ENCODE assay signal across 18 mouse cellular contexts in genomic region chr14:57945834-57946233, GRCm38 (mm10). TPM values are rescaled to one million over a fixed set of nuclear protein-coding genes. Genes with fewer than 3 reads are reported as not detected.
DNase-seq lines count a peak whose midpoint lies in the region; ATAC-seq and TF ChIP-seq lines count a peak whose summit lies in the region.
"Had no signal": no experiment of that assay in that cellular context is flagged by ENCODE, and none has a peak within 500 bp of the region (broad histone marks: within the 10 kb centered on the region; RNA-seq: fewer than 3 reads in every experiment).

No protein-coding gene starts in this region.

- no peak overlapping the region for H3K27ac ChIP-seq in embryonic facial prominence, embryonic 14.5 days (replicated peaks; ENCODE audit: low read depth, low read length)
- H3K27ac ChIP-seq in embryonic facial prominence, embryonic 10.5 days (replicated peaks) = no peak overlapping the region
- H3K27ac ChIP-seq in heart, adult 2 months = peak overlapping the region; percentile 77
- H3K27ac ChIP-seq in heart, postnatal 0 days (ENCODE audit: low read depth) = peak overlapping the region; percentile 72
- H3K27ac ChIP-seq in midbrain, postnatal 0 days (ENCODE audit: low read depth, low read length) = no peak overlapping the region
- no peak overlapping the region for H3K27ac ChIP-seq in lung, postnatal 0 days (ENCODE audit: low read length)
- H3K27ac ChIP-seq: forebrain, embryonic 12.5 days; midbrain, embryonic 13.5 days had no signal

- no peak for TF ChIP-seq POLR2A in heart, adult 2 months (IDR thresholded peaks at IDR 0.05; ENCODE audit: insufficient read depth, low read depth, low read length)

- DNase-seq in embryonic facial prominence, embryonic 14.5 days (ENCODE audit: low spot score) = peak; percentile 10
- DNase-seq in embryonic facial prominence, embryonic 10.5 days (ENCODE audit: low spot score) = no peak
- peak; percentile 64 to 84 for DNase-seq in heart, adult 2 months
- peak; percentile 81 for DNase-seq in heart, postnatal 0 days (ENCODE audit: low spot score)
- DNase-seq in embryo, embryonic 11 days = no peak
- no peak for DNase-seq in midbrain, postnatal 0 days (ENCODE audit: low spot score)
- no peak for DNase-seq in lung, postnatal 0 days (ENCODE audit: low spot score)
- DNase-seq: cerebellum, postnatal 36 days; kidney, adult 11 months; kidney, postnatal 14 days; lung, embryonic 14.5 days; right cerebral cortex, postnatal 4 days had no signal

- peak; percentile 77; the same call in 1 of the 2 replicates for TF ChIP-seq EP300 in heart, adult 2 months (IDR thresholded peaks at IDR 0.05; ENCODE audit: insufficient read depth, low read depth, low read length)
- TF ChIP-seq EP300 in heart, postnatal 0 days (IDR thresholded peaks at IDR 0.05; ENCODE audit: low read depth) = no peak
- no peak for TF ChIP-seq EP300 in lung, postnatal 0 days (IDR thresholded peaks at IDR 0.05)

- no peaks in the 10 kb centered on the region for H3K9me3 ChIP-seq in embryonic facial prominence, embryonic 14.5 days (ENCODE audit: control insufficient read depth, low read length)
- no peaks in the 10 kb centered on the region for H3K9me3 ChIP-seq in embryonic facial prominence, embryonic 10.5 days
- H3K9me3 ChIP-seq in heart, postnatal 0 days (replicated peaks; ENCODE audit: control insufficient read depth, low read length) = no peaks in the 10 kb centered on the region
- H3K9me3 ChIP-seq in midbrain, postnatal 0 days (ENCODE audit: low read length) = no peaks in the 10 kb centered on the region
- H3K9me3 ChIP-seq in lung, postnatal 0 days (ENCODE audit: low read length) = no peaks in the 10 kb centered on the region
- H3K9me3 ChIP-seq: forebrain, embryonic 12.5 days; midbrain, embryonic 13.5 days had no signal

- no peak overlapping the region for H3K9ac ChIP-seq in embryonic facial prominence, embryonic 14.5 days (ENCODE audit: low read depth, low read length)
- no peak overlapping the region for H3K9ac ChIP-seq in heart, adult 2 months (ENCODE audit: low read depth, low read length)
- H3K9ac ChIP-seq in heart, postnatal 0 days (replicated peaks; ENCODE audit: low read depth, low read length) = no peak overlapping the region
- no peak overlapping the region for H3K9ac ChIP-seq in midbrain, postnatal 0 days (replicated peaks; ENCODE audit: low read length, poor library complexity, severe bottlenecking)
- H3K9ac ChIP-seq in lung, postnatal 0 days (replicated peaks; ENCODE audit: low read depth) = no peak overlapping the region
- H3K9ac ChIP-seq: forebrain, embryonic 12.5 days; lung, embryonic 14.5 days; midbrain, embryonic 13.5 days had no signal

- intact Hi-C loops in heart, adult 2 months (cut with DNase I) = loop anchor here (10.0 kb wide), 1 partner anchor 49 kb away; the partner anchor contains the start of gene Micu2

- peaks cover 47% of the 10 kb centered on the region for H3K36me3 ChIP-seq in embryonic facial prominence, embryonic 14.5 days (ENCODE audit: control insufficient read depth, insufficient read depth, low read length)
- peaks cover 53% of the 10 kb centered on the region for H3K36me3 ChIP-seq in embryonic facial prominence, embryonic 10.5 days (replicated peaks)
- H3K36me3 ChIP-seq in heart, adult 2 months (ENCODE audit: control insufficient read depth, insufficient read depth, low read length) = peaks cover 4% of the 10 kb centered on the region
- peaks cover 34% of the 10 kb centered on the region for H3K36me3 ChIP-seq in heart, postnatal 0 days (replicated peaks; ENCODE audit: control insufficient read depth, insufficient read depth, low read length)
- H3K36me3 ChIP-seq in midbrain, postnatal 0 days (ENCODE audit: insufficient read depth, low read length) = peaks cover 17% of the 10 kb centered on the region
- H3K36me3 ChIP-seq in lung, postnatal 0 days (ENCODE audit: insufficient read depth, low read length) = peaks cover 3% of the 10 kb centered on the region; the same call in 1 of the 2 replicates

- no peaks in the 10 kb centered on the region for H3K4me1 ChIP-seq in embryonic facial prominence, embryonic 14.5 days (ENCODE audit: control insufficient read depth, insufficient read depth, low read length)
- no peaks in the 10 kb centered on the region for H3K4me1 ChIP-seq in embryonic facial prominence, embryonic 10.5 days
- no peaks in the 10 kb centered on the region; the same call in 1 of the 2 replicates for H3K4me1 ChIP-seq in heart, adult 2 months (ENCODE audit: control insufficient read depth, insufficient read depth, low read length)
- peaks cover 5% of the 10 kb centered on the region; the same call in 1 of the 2 replicates for H3K4me1 ChIP-seq in heart, postnatal 0 days (ENCODE audit: control insufficient read depth, insufficient read depth)
- H3K4me1 ChIP-seq in midbrain, postnatal 0 days (ENCODE audit: insufficient read depth, low read length) = no peaks in the 10 kb centered on the region
- H3K4me1 ChIP-seq in lung, postnatal 0 days (ENCODE audit: insufficient read depth, low read depth, low read length) = no peaks in the 10 kb centered on the region; the same call in 1 of the 2 replicates
- H3K4me1 ChIP-seq: forebrain, embryonic 12.5 days; midbrain, embryonic 13.5 days had no signal

- H3K27me3 ChIP-seq in embryonic facial prominence, embryonic 14.5 days (replicated peaks; ENCODE audit: control insufficient read depth, insufficient read depth, low read length) = no peaks in the 10 kb centered on the region
- no peaks in the 10 kb centered on the region for H3K27me3 ChIP-seq in embryonic facial prominence, embryonic 10.5 days (replicated peaks; ENCODE audit: low read depth, poor library complexity, severe bottlenecking)
- H3K27me3 ChIP-seq in heart, adult 2 months (ENCODE audit: control insufficient read depth, insufficient read depth, low read length) = no peaks in the 10 kb centered on the region
- H3K27me3 ChIP-seq in heart, postnatal 0 days (ENCODE audit: control insufficient read depth, insufficient read depth, low read length) = no peaks in the 10 kb centered on the region
- no peaks in the 10 kb centered on the region for H3K27me3 ChIP-seq in midbrain, postnatal 0 days (ENCODE audit: insufficient read depth, low read length)
- H3K27me3 ChIP-seq in lung, postnatal 0 days (replicated peaks; ENCODE audit: insufficient read depth, low read length) = no peaks in the 10 kb centered on the region
- H3K27me3 ChIP-seq: forebrain, embryonic 12.5 days; midbrain, embryonic 13.5 days had no signal

- 92% methylated on average over 4 of the region's 4 CpGs for WGBS in embryonic facial prominence, embryonic 14.5 days
- WGBS in embryonic facial prominence, embryonic 10.5 days = 86% methylated on average over 4 of the region's 4 CpGs
- 54% methylated on average over 4 of the region's 4 CpGs for WGBS in heart, adult 2 months
- WGBS in heart, postnatal 0 days = 33% methylated on average over 4 of the region's 4 CpGs
- WGBS in midbrain, postnatal 0 days = 88% methylated on average over 4 of the region's 4 CpGs
- WGBS in lung, postnatal 0 days = 76% methylated on average over 4 of the region's 4 CpGs

- no peak for ATAC-seq in embryonic facial prominence, embryonic 14.5 days (ENCODE audit: low read depth)
- peak; percentile 93 for ATAC-seq in heart, postnatal 0 days (ENCODE audit: insufficient read depth, low read depth)
- ATAC-seq in granulocyte monocyte progenitor cell, adult 5-6 weeks (replicated peaks; ENCODE audit: poor library complexity, severe bottlenecking) = no peak
- ATAC-seq in midbrain, postnatal 0 days (ENCODE audit: low FRiP score) = no peak
- ATAC-seq in lung, postnatal 0 days = no peak
- ATAC-seq: activated CD4-positive, CD25-positive, alpha-beta regulatory T cell, adult 4 months; hindbrain, embryonic 16.5 days; midbrain, embryonic 13.5 days had no signal

- no peak overlapping the region for H3K4me2 ChIP-seq in embryonic facial prominence, embryonic 14.5 days (ENCODE audit: low read depth, low read length)
- H3K4me2 ChIP-seq in heart, postnatal 0 days (ENCODE audit: low read depth, low read length) = no peak overlapping the region
- H3K4me2 ChIP-seq in midbrain, postnatal 0 days (ENCODE audit: low read depth, low read length, poor library complexity, severe bottlenecking) = no peak overlapping the region
- no peak overlapping the region for H3K4me2 ChIP-seq in lung, postnatal 0 days (replicated peaks; ENCODE audit: low read depth, low read length)
- H3K4me2 ChIP-seq: forebrain, embryonic 12.5 days; liver, embryonic 11.5 days; lung, embryonic 14.5 days; midbrain, embryonic 13.5 days had no signal

- no peaks in the 10 kb centered on the region for H3K79me2 ChIP-seq in heart, adult 2 months (replicated peaks; ENCODE audit: control insufficient read depth, insufficient read depth, low read length)

- H3K4me3 ChIP-seq in embryonic facial prominence, embryonic 14.5 days (ENCODE audit: low read depth, low read length) = no peak overlapping the region
- no peak overlapping the region for H3K4me3 ChIP-seq in embryonic facial prominence, embryonic 10.5 days
- no peak overlapping the region for H3K4me3 ChIP-seq in heart, adult 2 months
- H3K4me3 ChIP-seq in heart, postnatal 0 days (ENCODE audit: low read depth, low read length) = no peak overlapping the region
- H3K4me3 ChIP-seq in midbrain, postnatal 0 days (ENCODE audit: low read depth, low read length) = no peak overlapping the region
- no peak overlapping the region for H3K4me3 ChIP-seq in lung, postnatal 0 days (ENCODE audit: low read depth, low read length)
- H3K4me3 ChIP-seq: forebrain, embryonic 12.5 days; midbrain, embryonic 13.5 days had no signal

- TF ChIP-seq CTCF in heart, adult 2 months (IDR thresholded peaks at IDR 0.05) = no peak
- no peak for TF ChIP-seq CTCF in heart, postnatal 0 days (IDR thresholded peaks at IDR 0.05; ENCODE audit: low read depth)
- no peak for TF ChIP-seq CTCF in midbrain, postnatal 0 days (IDR thresholded peaks at IDR 0.05)
- TF ChIP-seq CTCF in lung, postnatal 0 days (IDR thresholded peaks at IDR 0.05) = no peak

RNA-seq across cellular contexts. Expression of gene Micu2, which starts 53.2 kb away (rescaled TPM):
- 63.1 and 67.7 TPM in 2 replicates for polyA plus RNA-seq in embryonic facial prominence, embryonic 14.5 days (2014; fragmentation: Nextera tagmentation; extraction: Ambion mirVana)
- polyA plus RNA-seq in embryonic facial prominence, embryonic 10.5 days (2016; fragmentation: Nextera tagmentation; extraction: Ambion mirVana) = 63.0 and 63.1 TPM in 2 replicates
- total RNA-seq in heart, adult 2 months (2021) = 10 to 100 TPM; 70.3 to 77.7 TPM
- 22.1 and 35.6 TPM in 2 replicates for polyA plus RNA-seq in heart, adult 2 months (2012; rRNA removed)
- total RNA-seq in heart, postnatal 0 days (2014; rRNA removed; ENCODE audit: low replicate concordance) = 48.0 and 56.9 TPM in 2 replicates
- 68.7 and 70.7 TPM in 2 replicates for polyA plus RNA-seq in heart, postnatal 0 days (2015; fragmentation: Nextera tagmentation; extraction: Ambion mirVana)
- total RNA-seq in granulocyte monocyte progenitor cell, adult 5-6 weeks (2014; fragmentation: Nextera tagmentation) = 27.6 and 38.3 TPM in 2 replicates
- total RNA-seq in granulocyte monocyte progenitor cell, adult 5-6 weeks (2017) = 70.8 and 72.5 TPM in 2 replicates
- 50.8 and 59.5 TPM in 2 replicates for total RNA-seq in midbrain, postnatal 0 days (2014; rRNA removed)
- polyA plus RNA-seq in midbrain, postnatal 0 days (2015; fragmentation: Nextera tagmentation; extraction: Ambion mirVana) = 70.7 and 71.6 TPM in 2 replicates
- polyA plus RNA-seq in lung, postnatal 0 days (2015; fragmentation: Nextera tagmentation; extraction: Ambion mirVana) = 46.2 and 55.9 TPM in 2 replicates

RNA-seq across cellular contexts. Expression of gene Zdhhc20, which starts 55.8 kb away (rescaled TPM):
- 49.6 and 52.8 TPM in 2 replicates for polyA plus RNA-seq in embryonic facial prominence, embryonic 14.5 days (2014; fragmentation: Nextera tagmentation; extraction: Ambion mirVana)
- 52.6 and 59.1 TPM in 2 replicates for polyA plus RNA-seq in embryonic facial prominence, embryonic 10.5 days (2016; fragmentation: Nextera tagmentation; extraction: Ambion mirVana)
- total RNA-seq in heart, adult 2 months (2021) = 1 to 10 TPM; 6.7 to 8.3 TPM
- polyA plus RNA-seq in heart, adult 2 months (2012; rRNA removed) = 3.3 and 5.5 TPM in 2 replicates
- total RNA-seq in heart, postnatal 0 days (2014; rRNA removed; ENCODE audit: low replicate concordance) = 13.2 and 18.8 TPM in 2 replicates
- polyA plus RNA-seq in heart, postnatal 0 days (2015; fragmentation: Nextera tagmentation; extraction: Ambion mirVana) = 25.9 and 28.6 TPM in 2 replicates
- total RNA-seq in granulocyte monocyte progenitor cell, adult 5-6 weeks (2014; fragmentation: Nextera tagmentation) = 29.1 and 41.4 TPM in 2 replicates
- 42.3 and 60.9 TPM in 2 replicates for total RNA-seq in granulocyte monocyte progenitor cell, adult 5-6 weeks (2017)
- 21.5 and 37.3 TPM in 2 replicates for total RNA-seq in midbrain, postnatal 0 days (2014; rRNA removed)
- 25.6 and 33.2 TPM in 2 replicates for polyA plus RNA-seq in midbrain, postnatal 0 days (2015; fragmentation: Nextera tagmentation; extraction: Ambion mirVana)
- polyA plus RNA-seq in lung, postnatal 0 days (2015; fragmentation: Nextera tagmentation; extraction: Ambion mirVana) = 57.2 and 64.6 TPM in 2 replicates

Comparison
In these comparisons a context has a peak if more than half of its experiments do, and no peak if none do; other contexts are left out.
1. DNase-seq: peak in embryonic facial prominence, embryonic 14.5 days (single experiment), heart, adult 2 months (2 of 2) and heart, postnatal 0 days (single experiment); none in embryonic facial prominence, embryonic 10.5 days (single experiment), embryo, embryonic 11 days (single experiment), midbrain, postnatal 0 days (single experiment) and lung, postnatal 0 days (single experiment).
2. H3K27ac ChIP-seq: peak in heart, adult 2 months (single experiment) and heart, postnatal 0 days (single experiment); none in embryonic facial prominence, embryonic 14.5 days (single experiment), embryonic facial prominence, embryonic 10.5 days (single experiment), midbrain, postnatal 0 days (single experiment) and lung, postnatal 0 days (single experiment).